Mouse (Mus musculus) kidney, embryonic 15.5 days (tissue): ENCODE measurements around the gene Cdh10. TPM values are rescaled to one million over a fixed set of nuclear protein-coding genes. Genes with fewer than 3 reads are reported as not detected.

Experiments used
- ATAC-seq: fragments of 200-750 bp; cut with Nextera tagmentation; replicated peaks from 2 replicates; pipeline ENCODE4 v1.8.0; 2017; ENCODE audit warnings: moderate TSS enrichment; ENCODE audit not compliant: low FRiP score
- H3K27ac ChIP-seq: fragments of 300-500 bp; sonication (generic); 2 replicates; pipeline ENCODE4 v1.5.1; 2015; ENCODE audit warnings: mild to moderate bottlenecking, inconsistent platforms
- H3K27me3 ChIP-seq: fragments of 300-500 bp; sonication (generic); 2 replicates; pipeline ENCODE4 v1.6.1; 2015; ENCODE audit warnings: inconsistent platforms
- H3K36me3 ChIP-seq: fragments of 300-500 bp; sonication (generic); 2 replicates; pipeline ENCODE4 v1.6.1; 2015; ENCODE audit warnings: inconsistent platforms
- H3K4me1 ChIP-seq: fragments of 300-500 bp; sonication (generic); 2 replicates; pipeline ENCODE4 v1.6.1; 2015; ENCODE audit warnings: inconsistent platforms
- H3K4me2 ChIP-seq: fragments of 300-500 bp; sonication (generic); 2 replicates; pipeline ENCODE4 v1.6.1; 2015; ENCODE audit warnings: moderate library complexity, mild to moderate bottlenecking, inconsistent platforms
- H3K4me3 ChIP-seq: fragments of 300-500 bp; sonication (generic); replicated peaks from 2 replicates; pipeline ENCODE4 v1.5.1; 2015; ENCODE audit warnings: mild to moderate bottlenecking, inconsistent platforms
- H3K9ac ChIP-seq: fragments of 300-500 bp; sonication (generic); 2 replicates; pipeline ENCODE4 v1.6.1; 2015; ENCODE audit warnings: mild to moderate bottlenecking, inconsistent platforms
- H3K9me3 ChIP-seq: fragments of 300-500 bp; sonication (generic); replicated peaks from 2 replicates; pipeline ENCODE4 v1.6.1; 2016; ENCODE audit warnings: inconsistent platforms
- WGBS: fragments of 180-500 bp; shearing (Covaris S2); methylation state at CpG from one replicate; pipeline ENCODE4 v1.1.7; 2015; ENCODE audit warnings: mixed read lengths; 5-methylcytosine and 5-hydroxymethylcytosine counted together
- polyA plus RNA-seq: library from polyadenylated mRNA; unstranded; fragments of >200 nt; fragmentation: Nextera tagmentation; extraction: Ambion mirVana; gene quantifications from 2 replicates; pipeline ENCODE4 v1.2.1, GENCODE M21; 2015

Gene Cdh10
- polyA plus RNA-seq, 1 experiment from 2014 or later, result 1.3 TPM

GRCm38 (mm10) chr15:18993512-18993911 is 174.8 kb downstream of the Cdh10 start:
- Histone ChIP-seq H3K9me3 (no peaks in the 10 kb centered on the region), H3K27me3 (no peaks in the 10 kb centered on the region), H3K4me2 (no peak overlapping the region), H3K36me3 (no peaks in the 10 kb centered on the region), H3K4me3 (no peak overlapping the region), H3K27ac (no peak overlapping the region), H3K9ac (no peak overlapping the region), H3K4me1 (no peaks in the 10 kb centered on the region)
- ATAC-seq, result no peak

- H3K4me1 ChIP-seq, result no peaks in the 10 kb centered on the region
- H3K27me3 ChIP-seq, result no peaks in the 10 kb centered on the region
- H3K9me3 ChIP-seq, result no peaks in the 10 kb centered on the region
- no peak overlapping the region for H3K27ac ChIP-seq
- no peak overlapping the region for H3K4me3 ChIP-seq
- 73% methylated on average over 4 of the region's 4 CpGs for WGBS
- no peak overlapping the region for H3K4me2 ChIP-seq
- ATAC-seq, result no peak
- H3K9ac ChIP-seq, result no peak overlapping the region
- no peaks in the 10 kb centered on the region for H3K36me3 ChIP-seq
Measured at GRCm38 (mm10) chr15:18994294-18994693, 175.5 kb downstream of the Cdh10 start.

- no peak overlapping the region for H3K4me3 ChIP-seq
- H3K4me1 ChIP-seq, result no peaks in the 10 kb centered on the region
- no peaks in the 10 kb centered on the region for H3K36me3 ChIP-seq
- no peak for ATAC-seq
- H3K9me3 ChIP-seq, result no peaks in the 10 kb centered on the region
- H3K27ac ChIP-seq, result no peak overlapping the region
- H3K27me3 ChIP-seq, result no peaks in the 10 kb centered on the region
- 86% methylated on average over 10 of the region's 10 CpGs for WGBS
- H3K4me2 ChIP-seq, result no peak overlapping the region
- no peak overlapping the region for H3K9ac ChIP-seq
Measured at GRCm38 (mm10) chr15:19010829-19011228, 192.1 kb downstream of the Cdh10 start.

- Histone ChIP-seq H3K9me3 (no peaks in the 10 kb centered on the region), H3K27ac (no peak overlapping the region), H3K27me3 (no peaks in the 10 kb centered on the region), H3K4me3 (no peak overlapping the region), H3K4me1 (no peaks in the 10 kb centered on the region), H3K9ac (no peak overlapping the region), H3K4me2 (no peak overlapping the region), H3K36me3 (no peaks in the 10 kb centered on the region)
- no peak for ATAC-seq
- WGBS, result 41% methylated on average over 3 of the region's 3 CpGs
Measured at GRCm38 (mm10) chr15:19032983-19033382, 214.2 kb downstream of the Cdh10 start.

GRCm38 (mm10) chr15:19040077-19040476 is 221.3 kb downstream of the Cdh10 start:
- H3K36me3 ChIP-seq, result no peaks in the 10 kb centered on the region
- no peaks in the 10 kb centered on the region for H3K27me3 ChIP-seq
- no peak overlapping the region for H3K27ac ChIP-seq
- no peak overlapping the region for H3K4me2 ChIP-seq
- 85% methylated on average over 1 of the region's 1 CpGs for WGBS
- H3K9ac ChIP-seq, result no peak overlapping the region
- no peaks in the 10 kb centered on the region for H3K4me1 ChIP-seq
- H3K9me3 ChIP-seq, result no peaks in the 10 kb centered on the region
- ATAC-seq, result no peak
- H3K4me3 ChIP-seq, result no peak overlapping the region
